Mouse (Mus musculus) liver, postnatal 0 days (tissue): ENCODE measurements around the gene Rngtt. TPM values are rescaled to one million over a fixed set of nuclear protein-coding genes. Genes with fewer than 3 reads are reported as not detected.

Experiments
- ATAC-seq: fragments of 200-750 bp; cut with Nextera tagmentation; 2 replicates; pipeline ENCODE4 v1.8.0; 2017; ENCODE audit warnings: mild to moderate bottlenecking, moderate library complexity
- DNase-seq: peaks from one replicate; pipeline ENCODE4 v3.0.0-alpha.2; 2016
- H3K27ac ChIP-seq: fragments of 300-500 bp; sonication (generic); 2 replicates; pipeline ENCODE4 v1.5.1; 2014; ENCODE audit warnings: antibody characterized with exemption, moderate library complexity, mild to moderate bottlenecking, low read depth
- H3K27me3 ChIP-seq: fragments of 300-500 bp; sonication (generic); 2 replicates; pipeline ENCODE4 v1.6.1; 2014; ENCODE audit warnings: low read length, control low read depth, mixed read lengths; ENCODE audit not compliant: insufficient read depth
- H3K36me3 ChIP-seq: fragments of 300-500 bp; sonication (generic); replicated peaks from 2 replicates; pipeline ENCODE4 v1.6.1; 2014; ENCODE audit warnings: mild to moderate bottlenecking, control low read depth, low read length, moderate library complexity, mixed read lengths; ENCODE audit not compliant: insufficient read depth
- H3K4me1 ChIP-seq: fragments of 300-500 bp; sonication (generic); 2 replicates; pipeline ENCODE4 v1.6.1; 2014; ENCODE audit warnings: antibody characterized with exemption, mild to moderate bottlenecking, control low read depth; ENCODE audit not compliant: insufficient read depth
- H3K4me2 ChIP-seq: fragments of 300-500 bp; sonication (generic); 2 replicates; pipeline ENCODE4 v1.6.1; 2014; ENCODE audit warnings: low read depth, mild to moderate bottlenecking, low read length, moderate library complexity, mixed read lengths
- H3K4me3 ChIP-seq: fragments of 300-500 bp; sonication (generic); 2 replicates; pipeline ENCODE4 v1.5.1; 2014; ENCODE audit warnings: low read depth, low read length
- H3K9ac ChIP-seq: fragments of 300-500 bp; sonication (generic); replicated peaks from 2 replicates; pipeline ENCODE4 v1.6.1; 2014; ENCODE audit warnings: mild to moderate bottlenecking, moderate library complexity
- H3K9me3 ChIP-seq: fragments of 300-500 bp; sonication (generic); 2 replicates; pipeline ENCODE4 v1.6.1; 2016; ENCODE audit warnings: mild to moderate bottlenecking, control low read depth, low read length, mixed read lengths
- CTCF ChIP-seq: sonication (generic); IDR thresholded peaks from 2 replicates; pipeline ENCODE4 v1.5.1; 2016; ENCODE audit warnings: antibody characterized with exemption, low read depth
- EP300 ChIP-seq: IDR thresholded peaks from 2 replicates; pipeline ENCODE4 v1.6.1; 2016; ENCODE audit warnings: antibody characterized with exemption, low read depth, mild to moderate bottlenecking
- WGBS: fragments of 180-500 bp; shearing (Covaris S2); extraction: QIAGEN DNeasy Blood & Tissue Kit; methylation state at CpG from one replicate; pipeline ENCODE4 v1.1.7; 2014; ENCODE audit not compliant: insufficient replicate concordance; 5-methylcytosine and 5-hydroxymethylcytosine counted together
- microRNA-seq: library from miRNA; unstranded; fragments of <30 nt; microRNA quantifications from one replicate; pipeline ENCODE4, GENCODE M21; 2016
- polyA plus RNA-seq: library from polyadenylated mRNA; unstranded; fragments of >200 nt; fragmentation: Nextera tagmentation; extraction: Ambion mirVana; gene quantifications from 2 replicates; pipeline ENCODE4 v1.2.1, GENCODE M21; 2015

Gene Rngtt
- polyA plus RNA-seq, 1 experiment from 2014 or later: 9.3 TPM

DNA sequence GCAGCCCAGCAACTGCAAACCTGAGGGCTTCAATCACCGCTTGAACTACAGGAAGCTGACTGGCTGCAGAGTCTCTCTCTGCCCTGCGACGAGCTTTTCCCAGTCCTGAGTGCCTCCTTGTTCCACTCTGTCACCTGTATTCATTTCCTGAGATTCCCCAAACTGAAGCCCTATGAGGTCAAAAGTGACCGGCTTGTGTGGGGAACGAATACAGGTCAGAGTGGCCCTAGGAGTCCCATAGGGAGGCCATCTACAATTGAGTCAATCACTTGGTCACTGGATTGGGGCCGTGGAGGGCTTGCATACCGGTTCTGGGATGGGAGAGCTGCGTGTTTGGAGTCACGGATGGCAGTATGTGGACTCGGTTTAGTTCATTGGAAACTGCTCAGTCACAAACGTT lies 236.2 kb downstream of the Rngtt start:
- TF ChIP-seq EP300 (no peak), CTCF (no peak)
- ATAC-seq: no peak
- 78% methylated on average over 11 of the region's 11 CpGs for WGBS

GRCm38 (mm10) chr4:33547315-33547929 lies 237.3 kb downstream of the Rngtt start:
- Histone ChIP-seq H3K4me3 (no peak overlapping the region), H3K4me2 (no peak overlapping the region), H3K9me3 (no peaks in the 10 kb centered on the region), H3K27me3 (no peaks in the 10 kb centered on the region), H3K27ac (no peak overlapping the region), H3K9ac (no peak overlapping the region), H3K36me3 (no peaks in the 10 kb centered on the region), H3K4me1 (no peaks in the 10 kb centered on the region)
- no peak for DNase-seq
- 63% methylated on average over 8 of the region's 8 CpGs for WGBS
- ATAC-seq: no peak
- TF ChIP-seq EP300: no peak
- no peak for TF ChIP-seq CTCF

More for the DNA sequence above, 236.2 kb downstream of the Rngtt start:
- H3K27me3 ChIP-seq: no peaks in the 10 kb centered on the region
- DNase-seq: no peak
- H3K4me2 ChIP-seq: no peak overlapping the region
- H3K9ac ChIP-seq: no peak overlapping the region
- no peaks in the 10 kb centered on the region for H3K4me1 ChIP-seq
- no peak overlapping the region for H3K27ac ChIP-seq
- no peak overlapping the region for H3K4me3 ChIP-seq
- no peaks in the 10 kb centered on the region for H3K36me3 ChIP-seq
- no peaks in the 10 kb centered on the region for H3K9me3 ChIP-seq

- ATAC-seq (no peak), DNase-seq (no peak)
- H3K27me3 ChIP-seq: no peaks in the 10 kb centered on the region
- H3K4me1 ChIP-seq: no peaks in the 10 kb centered on the region
- no peak overlapping the region for H3K4me3 ChIP-seq
- H3K27ac ChIP-seq: no peak overlapping the region
- no peak overlapping the region for H3K9ac ChIP-seq
- TF ChIP-seq EP300: no peak
- no peak for TF ChIP-seq CTCF
- no peak overlapping the region for H3K4me2 ChIP-seq
- H3K9me3 ChIP-seq: no peaks in the 10 kb centered on the region
- no peaks in the 10 kb centered on the region for H3K36me3 ChIP-seq
- 45% methylated on average over 5 of the region's 5 CpGs for WGBS
Measured at GRCm38 (mm10) chr4:33549606-33550005, 239.5 kb downstream of the Rngtt start.

Small RNAs within 50 kb of the gene (microRNA-seq; reads per million reads assigned to microRNA genes)
- gene Mir8118: not detected

Other genes starting within 250 kb of the Rngtt start
- gene Gabrr2, start 247.3 kb upstream of the Rngtt start, polyA plus RNA-seq: 0.06 TPM in 1 of 2 replicates, not detected in the other
- gene Gabrr1, start 177.8 kb upstream of the Rngtt start, polyA plus RNA-seq: not detected in 2 replicates
- gene Pm20d2, start 120.6 kb upstream of the Rngtt start, polyA plus RNA-seq: 0.14 and 0.21 TPM in 2 replicates
- 0.04 and 0.08 TPM in 2 replicates for gene Srsf12, start 101.3 kb upstream of the Rngtt start, polyA plus RNA-seq
- 71.4 and 74.3 TPM in 2 replicates for gene Pnrc1, start 20.1 kb upstream of the Rngtt start, polyA plus RNA-seq